ENCODE assay signal across 8 mouse cellular contexts in genomic region chr2:33371648-33372408, GRCm38 (mm10). TPM values are rescaled to one million over a fixed set of nuclear protein-coding genes. Genes with fewer than 3 reads are reported as not detected.
A peak's percentile ranks its signal among the peaks of the same experiment; 100 is the strongest.
DNase-seq lines count a peak whose midpoint lies in the region; ATAC-seq and TF ChIP-seq lines count a peak whose summit lies in the region.

No protein-coding gene starts in this region.

- intact Hi-C loops in heart, postnatal 25 days (cut with DNase I) = no loop called here

- H3K27me3 ChIP-seq in heart, embryonic 10.5 days (ENCODE audit: insufficient read depth, poor library complexity, severe bottlenecking) = no peaks in the 10 kb centered on the region
- H3K27me3 ChIP-seq in forebrain, embryonic 11.5 days (ENCODE audit: control insufficient read depth, insufficient read depth, low read length) = no peaks in the 10 kb centered on the region
- H3K27me3 ChIP-seq in liver, embryonic 14.5 days (ENCODE audit: control insufficient read depth, insufficient read depth, low read length) = no peaks in the 10 kb centered on the region

- 31% methylated on average over 18 of the region's 18 CpGs for WGBS in heart, embryonic 10.5 days
- 34% methylated on average over 18 of the region's 18 CpGs for WGBS in forebrain, embryonic 11.5 days
- 32% methylated on average over 18 of the region's 18 CpGs for WGBS in liver, embryonic 14.5 days (ENCODE audit: insufficient replicate concordance)

- peak overlapping the region; percentile 82 for H3K4me3 ChIP-seq in heart, embryonic 10.5 days
- H3K4me3 ChIP-seq in forebrain, embryonic 11.5 days (ENCODE audit: low read depth, low read length) = peak overlapping the region; percentile 60
- H3K4me3 ChIP-seq in liver, embryonic 14.5 days (ENCODE audit: insufficient read depth in 1 of 2, low read depth in 2 of 2, low read length in 2 of 2) = peak overlapping the region; percentile 37 to 70; a peak in 3 of 4 replicates

- H3K27ac ChIP-seq in heart, embryonic 10.5 days = peak overlapping the region; percentile 93; the same call in 1 of the 2 replicates
- no peak overlapping the region for H3K27ac ChIP-seq in forebrain, embryonic 11.5 days (ENCODE audit: low read depth, low read length)
- H3K27ac ChIP-seq in liver, embryonic 14.5 days = no peak overlapping the region

- ATAC-seq in forebrain, embryonic 11.5 days (replicated peaks; ENCODE audit: low FRiP score) = no peak
- ATAC-seq in liver, embryonic 14.5 days (ENCODE audit: insufficient read depth) = no peak
- ATAC-seq in erythroid progenitor cell, adult 5-6 weeks (replicated peaks; ENCODE audit: low FRiP score, poor library complexity, severe bottlenecking) = no peak

- no peak for TF ChIP-seq EP300 in liver, embryonic 14.5 days (IDR thresholded peaks at IDR 0.05; ENCODE audit: low read depth)

- DNase-seq in heart, embryonic 10.5 days (ENCODE audit: low spot score) = no peak
- no peak for DNase-seq in heart, postnatal 25 days (ENCODE audit: low spot score)
- peak; percentile 9 for DNase-seq in CD4-positive helper T cell, adult 2 months (ENCODE audit: low read depth, low spot score)
- DNase-seq in forebrain, embryonic 11.5 days (ENCODE audit: low spot score) = no peak
- DNase-seq in liver, embryonic 14.5 days (ENCODE audit: low read depth in 3 of 3, low spot score in 3 of 3) = no peak
- no peak for DNase-seq in embryo, embryonic 11 days
- no peak for DNase-seq in urinary bladder, adult 18-20 months (ENCODE audit: low spot score in 2 of 2)

- H3K9ac ChIP-seq in forebrain, embryonic 11.5 days (ENCODE audit: low read length) = peak overlapping the region; percentile 14; the same call in 1 of the 2 replicates
- H3K9ac ChIP-seq in liver, embryonic 14.5 days (replicated peaks) = no peak overlapping the region

- no peak for TF ChIP-seq CTCF in liver, embryonic 14.5 days (IDR thresholded peaks at IDR 0.05; ENCODE audit: low read depth)

- no peaks in the 10 kb centered on the region for H3K36me3 ChIP-seq in heart, embryonic 10.5 days
- no peaks in the 10 kb centered on the region for H3K36me3 ChIP-seq in forebrain, embryonic 11.5 days (ENCODE audit: control insufficient read depth, insufficient read depth, low read length)
- no peaks in the 10 kb centered on the region for H3K36me3 ChIP-seq in liver, embryonic 14.5 days (replicated peaks; ENCODE audit: control insufficient read depth, insufficient read depth, low read depth)

- peak overlapping the region; percentile 69 for H3K4me2 ChIP-seq in forebrain, embryonic 11.5 days (ENCODE audit: low read depth, low read length, severe bottlenecking)
- peak overlapping the region; percentile 75 for H3K4me2 ChIP-seq in liver, embryonic 14.5 days (ENCODE audit: low read depth)

- H3K4me1 ChIP-seq in heart, embryonic 10.5 days = peaks cover 11% of the 10 kb centered on the region
- no peaks in the 10 kb centered on the region; the same call in 1 of the 2 replicates for H3K4me1 ChIP-seq in forebrain, embryonic 11.5 days (replicated peaks; ENCODE audit: control insufficient read depth, insufficient read depth, low read length)
- H3K4me1 ChIP-seq in liver, embryonic 14.5 days (replicated peaks; ENCODE audit: control insufficient read depth in 2 of 2, insufficient read depth in 2 of 2, low read length in 1 of 2) = peaks cover 0 to 3% of the 10 kb centered on the region in 2 experiments; a peak in 1 of 4 replicates

- no peaks in the 10 kb centered on the region for H3K9me3 ChIP-seq in heart, embryonic 10.5 days
- H3K9me3 ChIP-seq in forebrain, embryonic 11.5 days (ENCODE audit: control insufficient read depth, low read length) = no peaks in the 10 kb centered on the region
- H3K9me3 ChIP-seq in liver, embryonic 14.5 days (ENCODE audit: control insufficient read depth, low read length) = no peaks in the 10 kb centered on the region

RNA-seq across cellular contexts. Expression of gene Ralgps1, which starts 0.5 kb away (rescaled TPM):
- polyA plus RNA-seq in heart, embryonic 10.5 days (2016; fragmentation: Nextera tagmentation; extraction: Ambion mirVana) = 3.8 and 6.4 TPM in 2 replicates
- total RNA-seq in heart, postnatal 25 days (2021) = 1 to 10 TPM; 4.1 to 5.8 TPM
- 17.7 and 19.5 TPM in 2 replicates for polyA plus RNA-seq in forebrain, embryonic 11.5 days (2014; fragmentation: Nextera tagmentation; extraction: Ambion mirVana)
- polyA plus RNA-seq in liver, embryonic 14.5 days (2012; rRNA removed) = 0.71 and 0.86 TPM in 2 replicates
- polyA plus RNA-seq in liver, embryonic 14.5 days (2014; fragmentation: Nextera tagmentation; extraction: Ambion mirVana) = 0.58 and 0.67 TPM in 2 replicates
- total RNA-seq in erythroid progenitor cell, adult 5-6 weeks (2015; ENCODE audit: low replicate concordance) = 1.4 TPM in 1 of 2 replicates, not detected in the other
- not detected in 2 replicates for total RNA-seq in erythroid progenitor cell, adult 5-6 weeks (2017; ENCODE audit: low replicate concordance)

RNA-seq across cellular contexts. Expression of gene Zbtb34, which starts 59.3 kb away (rescaled TPM):
- polyA plus RNA-seq in heart, embryonic 10.5 days (2016; fragmentation: Nextera tagmentation; extraction: Ambion mirVana) = 5.0 and 5.6 TPM in 2 replicates
- total RNA-seq in heart, postnatal 25 days (2021) = 1 to 10 TPM; 8.0 to 8.3 TPM
- 9.2 and 10.6 TPM in 2 replicates for polyA plus RNA-seq in forebrain, embryonic 11.5 days (2014; fragmentation: Nextera tagmentation; extraction: Ambion mirVana)
- polyA plus RNA-seq in liver, embryonic 14.5 days (2012; rRNA removed) = 3.7 and 3.9 TPM in 2 replicates
- polyA plus RNA-seq in liver, embryonic 14.5 days (2014; fragmentation: Nextera tagmentation; extraction: Ambion mirVana) = 1.3 and 1.8 TPM in 2 replicates
- 2.1 and 7.2 TPM in 2 replicates for total RNA-seq in erythroid progenitor cell, adult 5-6 weeks (2015; ENCODE audit: low replicate concordance)
- 1.1 and 1.3 TPM in 2 replicates for total RNA-seq in erythroid progenitor cell, adult 5-6 weeks (2017; ENCODE audit: low replicate concordance)
